ENCODE assay signal across 12 mouse cellular contexts in genomic region chr14:22093124-22093523, GRCm38 (mm10).
A peak's percentile ranks its signal among the peaks of the same experiment; 100 is the strongest.
DNase-seq lines count a peak whose midpoint lies in the region; ATAC-seq and TF ChIP-seq lines count a peak whose summit lies in the region.
"Had no signal": no experiment of that assay in that cellular context is flagged by ENCODE, and none has a peak within 500 bp of the region (broad histone marks: within the 10 kb centered on the region; RNA-seq: fewer than 3 reads in every experiment).

No protein-coding gene starts in this region.

- no peak overlapping the region for H3K4me2 ChIP-seq in kidney, embryonic 15.5 days
- H3K4me2 ChIP-seq in limb, embryonic 13.5 days (replicated peaks): no peak overlapping the region

- no peak overlapping the region for H3K9ac ChIP-seq in kidney, embryonic 15.5 days
- no peak overlapping the region for H3K9ac ChIP-seq in limb, embryonic 13.5 days

- peaks cover 54% of the 10 kb centered on the region for H3K4me1 ChIP-seq in kidney, embryonic 15.5 days
- peaks cover 46% of the 10 kb centered on the region for H3K4me1 ChIP-seq in limb, embryonic 13.5 days

- TF ChIP-seq POLR2A in brain, embryonic 14.5 days (IDR thresholded peaks at IDR 0.05; ENCODE audit: borderline replicate concordance, extremely low read depth, insufficient read depth, insufficient read length, poor library complexity, severe bottlenecking): no peak

- H3K4me3 ChIP-seq in kidney, embryonic 15.5 days (replicated peaks): no peak overlapping the region
- H3K4me3 ChIP-seq in limb, embryonic 13.5 days: no peak overlapping the region

- peaks cover 15% of the 10 kb centered on the region for H3K27me3 ChIP-seq in kidney, embryonic 15.5 days
- peaks cover 19% of the 10 kb centered on the region for H3K27me3 ChIP-seq in limb, embryonic 13.5 days

- 43% methylated on average over 8 of the region's 8 CpGs for WGBS in kidney, embryonic 15.5 days
- 20% methylated on average over 8 of the region's 8 CpGs for WGBS in limb, embryonic 13.5 days

- no peak overlapping the region for H3K27ac ChIP-seq in kidney, embryonic 15.5 days
- H3K27ac ChIP-seq in limb, embryonic 13.5 days: no peak overlapping the region
- H3K27ac ChIP-seq: macrophage had no signal

- DNase-seq in kidney, postnatal 36 days: no peak
- DNase-seq in brain, embryonic 14.5 days (ENCODE audit: low read depth): peak; percentile 40
- peak; percentile 15 for DNase-seq in embryo, embryonic 9.5 days (ENCODE audit: extremely low spot score)
- DNase-seq in adrenal gland, postnatal 36 days: no peak
- no peak for DNase-seq in natural killer cell, adult 2 months (ENCODE audit: low spot score in 2 of 2)
- DNase-seq: cerebellum, postnatal 14 days; gastrocnemius, postnatal 25 days; kidney, adult 9 months; right cerebral cortex, adult 18-20 months had no signal

- TF ChIP-seq CTCF in brain, embryonic 14.5 days (IDR thresholded peaks at IDR 0.05; ENCODE audit: borderline replicate concordance, extremely low read depth, insufficient read depth, insufficient read length): no peak

- H3K9me3 ChIP-seq in kidney, embryonic 15.5 days (replicated peaks): peaks cover 6% of the 10 kb centered on the region; the same call in 1 of the 2 replicates
- peaks cover 7% of the 10 kb centered on the region for H3K9me3 ChIP-seq in limb, embryonic 13.5 days

- ATAC-seq in kidney, embryonic 15.5 days (replicated peaks; ENCODE audit: low FRiP score): peak; percentile 65; the same call in 1 of the 2 replicates
- ATAC-seq in limb, embryonic 13.5 days (ENCODE audit: low FRiP score, low read depth): peak; percentile 64

- 0 out of 2 replicates have a peak, but pooled peaks cover 2% of the 10 kb centered on the region for H3K36me3 ChIP-seq in kidney, embryonic 15.5 days
- H3K36me3 ChIP-seq in limb, embryonic 13.5 days: no peaks in the 10 kb centered on the region

Comparison
In these comparisons a context has a peak if more than half of its experiments do, and no peak if none do; other contexts are left out.
1. DNase-seq: peak in brain, embryonic 14.5 days (single experiment) and embryo, embryonic 9.5 days (single experiment); none in kidney, postnatal 36 days (0 of 2), adrenal gland, postnatal 36 days (0 of 2) and natural killer cell, adult 2 months (0 of 2).